Mouse (Mus musculus): ENCODE results near the gene Fank1. TPM values are rescaled to one million over a fixed set of nuclear protein-coding genes. Genes with fewer than 3 reads are reported as not detected.

Fank1 gene
- polyA plus RNA-seq (2012), result not detected in 2 replicates

DNA sequence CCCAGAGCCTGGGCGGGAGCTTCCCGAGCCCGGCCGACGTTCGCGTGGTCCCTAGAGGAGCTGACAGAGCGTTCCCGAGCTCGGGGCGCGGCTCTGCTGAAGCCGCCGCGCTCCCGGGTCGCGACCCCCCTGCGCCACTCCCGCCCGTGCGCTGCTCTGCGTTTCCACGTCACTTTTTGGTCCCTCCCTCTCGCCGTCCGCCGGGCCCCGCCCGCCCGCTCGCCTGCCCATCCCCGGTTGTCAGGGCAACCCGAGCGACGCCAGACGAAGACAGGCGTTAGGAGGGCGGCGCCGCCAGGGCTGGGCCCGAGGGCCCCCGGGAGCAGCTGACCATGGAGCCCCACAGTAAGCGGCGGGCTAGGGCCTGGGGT lies at the start of gene Fank1:
Gene Fank1, plus strand, starts transcription at position 236 of the 371 bp plus-strand sequence.

GRCm38 (mm10) chr7:133782717-133783435 lies 6.2 kb downstream of the Fank1 start, which contains the start of gene Dhx32:
TSS of gene Dhx32 (minus strand) at chr7:133782726.

Other genes with a start within 250 kb of the Fank1 start
- not detected in 2 replicates for gene Tex36, start 174.7 kb upstream of the Fank1 start, polyA plus RNA-seq (2012)
- 2.9 and 3.2 TPM in 2 replicates for gene Edrf1, start 139.3 kb upstream of the Fank1 start, polyA plus RNA-seq (2012)
- gene Mmp21, start 96.8 kb upstream of the Fank1 start, polyA plus RNA-seq (2012), result not detected in 2 replicates
- 93.9 and 145 TPM in 2 replicates for gene Bccip, start 67.5 kb upstream of the Fank1 start, polyA plus RNA-seq (2012)
- 2.2 and 3.4 TPM in 2 replicates for gene Uros, start 66.8 kb upstream of the Fank1 start, polyA plus RNA-seq (2012)
- gene Dhx32, start 5.9 kb downstream of the Fank1 start, polyA plus RNA-seq (2012), result 6.1 and 6.8 TPM in 2 replicates

Data from megakaryocyte-erythroid progenitor cell, adult 5 weeks (primary cell).